Mouse (Mus musculus) ES-CJ7 (cell line): ENCODE results near the gene Pafah1b1.

Experiments
- DNase-seq: peaks from one replicate; pipeline ENCODE4 v3.0.0; 2011; ENCODE audit warnings: low read depth, low spot score

The Pafah1b1 gene

GRCm38 (mm10) chr11:74724235-74724791, at the start of gene Pafah1b1:
Gene Pafah1b1 (minus strand): TSS chr11:74724670.
- peak; percentile 82 for DNase-seq

DNA sequence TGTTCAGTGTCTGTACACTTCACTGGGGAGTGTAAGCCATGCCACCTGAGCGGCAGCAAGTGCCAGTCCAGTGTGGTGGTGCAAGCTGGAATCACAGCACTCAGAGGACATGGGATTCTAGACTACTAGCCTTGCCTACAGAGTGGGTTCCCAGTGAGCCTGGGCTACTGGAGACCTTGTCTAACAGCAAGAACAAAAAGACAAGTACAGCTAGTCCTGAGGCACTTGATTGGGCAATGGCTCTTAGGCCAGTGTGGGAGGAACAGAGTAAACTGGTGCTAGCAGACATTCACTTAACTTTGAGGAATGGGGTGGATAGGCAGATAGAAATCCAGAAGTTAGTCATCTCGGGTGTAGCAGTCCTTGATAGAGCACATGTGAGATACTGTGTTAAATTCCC, 47.9 kb upstream of the Pafah1b1 start:
- DNase-seq, result no peak

GRCm38 (mm10) chr11:74771650-74772049, 47.2 kb upstream of the Pafah1b1 start:
- DNase-seq, result no peak

GRCm38 (mm10) chr11:74771234-74771633, 46.8 kb upstream of the Pafah1b1 start:
- peak; percentile 25 for DNase-seq

- peak; percentile 99 for DNase-seq
Observed at GRCm38 (mm10) chr11:74770595-74771207, 46.2 kb upstream of the Pafah1b1 start, which contains the start of gene Mettl16. Gene Mettl16 (plus strand): TSS chr11:74770830.

DNA sequence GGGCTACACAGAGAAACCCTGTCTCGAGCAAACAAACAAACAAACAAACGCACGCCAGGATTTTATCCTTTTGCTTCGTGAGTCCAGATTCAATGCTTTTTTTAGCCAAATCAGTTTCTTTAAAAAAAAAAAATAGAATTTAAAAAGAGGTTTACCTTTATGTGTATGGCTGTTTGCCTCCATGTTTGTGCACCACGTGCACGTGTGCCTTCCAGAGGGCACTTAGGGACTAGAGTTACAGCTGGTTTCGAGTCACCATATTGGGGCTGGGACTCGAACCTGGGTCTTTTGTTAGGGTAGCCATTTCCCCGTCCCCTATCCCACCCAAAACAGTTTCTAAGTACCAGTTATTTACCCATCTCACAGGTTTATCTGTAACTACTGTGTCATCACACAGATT, 45.6 kb upstream of the Pafah1b1 start:
- peak; percentile 36 for DNase-seq

GRCm38 (mm10) chr11:74768045-74768444, 43.6 kb upstream of the Pafah1b1 start:
- peak; percentile 73 for DNase-seq

- DNase-seq, result peak; percentile 48
Observed at GRCm38 (mm10) chr11:74767469-74767868, 43.0 kb upstream of the Pafah1b1 start.

- peak; percentile 69 for DNase-seq
Observed at GRCm38 (mm10) chr11:74763960-74764625, 39.6 kb upstream of the Pafah1b1 start.

GRCm38 (mm10) chr11:74761011-74761705, 36.7 kb upstream of the Pafah1b1 start:
- peak; percentile 57 for DNase-seq

DNA sequence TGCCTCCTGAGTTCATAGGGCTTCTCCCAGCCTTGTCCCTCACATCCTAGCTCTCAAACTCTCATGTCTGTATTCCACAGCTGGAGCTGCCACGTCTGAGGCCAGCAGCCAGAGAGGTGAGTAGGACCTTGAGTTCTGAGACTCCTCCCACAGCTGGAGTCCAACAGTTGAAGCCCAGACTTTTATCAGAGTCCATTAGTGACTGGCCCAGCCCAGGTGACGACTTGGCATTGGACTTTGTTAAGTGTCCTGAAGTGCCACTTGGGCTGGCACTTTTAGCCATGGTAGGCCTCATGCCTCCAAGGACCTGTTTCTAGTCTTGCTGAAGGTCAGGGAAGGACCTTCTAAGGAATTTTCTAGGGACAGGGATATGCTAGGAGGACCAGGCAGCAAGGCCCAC, 32.2 kb upstream of the Pafah1b1 start:
- DNase-seq, result no peak

GRCm38 (mm10) chr11:74751352-74752066, 27.0 kb upstream of the Pafah1b1 start:
- DNase-seq, result no peak

DNA sequence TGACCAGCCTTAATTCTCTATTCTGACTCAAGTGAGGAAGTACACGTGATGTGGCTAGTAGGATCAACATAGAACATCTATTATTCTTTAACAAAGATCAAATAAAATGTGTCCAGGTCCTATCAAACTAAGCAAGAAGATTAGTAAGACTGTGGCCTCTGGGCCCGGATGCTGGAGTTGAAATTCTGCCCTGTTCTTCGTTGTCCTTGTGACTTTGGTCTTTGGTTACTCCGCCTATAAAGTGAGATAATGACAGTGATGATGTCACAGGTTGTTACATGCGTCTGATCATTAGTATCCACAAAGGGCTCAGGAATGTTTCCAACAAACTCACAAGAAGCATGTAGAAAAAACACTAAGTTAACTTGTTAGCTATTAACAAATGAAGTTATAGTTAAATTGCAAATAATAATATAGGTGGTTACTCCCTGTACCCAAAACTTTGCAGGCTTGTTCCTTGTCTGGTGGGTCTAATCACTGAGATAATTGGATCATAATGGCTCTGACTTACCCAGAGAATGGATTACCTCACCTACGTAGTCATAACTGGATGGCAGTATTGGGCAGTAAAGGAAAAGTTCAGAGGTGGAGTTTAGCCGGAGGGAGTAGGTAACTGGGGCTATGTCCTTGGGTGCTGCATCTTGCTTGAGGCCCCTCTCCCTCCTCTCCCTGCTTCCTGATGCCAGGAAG, 26.3 kb upstream of the Pafah1b1 start:
- no peak for DNase-seq

GRCm38 (mm10) chr11:74749241-74749640, 24.8 kb upstream of the Pafah1b1 start:
- no peak for DNase-seq

- DNase-seq, result no peak
Observed at GRCm38 (mm10) chr11:74748022-74748421, 23.6 kb upstream of the Pafah1b1 start.

DNA sequence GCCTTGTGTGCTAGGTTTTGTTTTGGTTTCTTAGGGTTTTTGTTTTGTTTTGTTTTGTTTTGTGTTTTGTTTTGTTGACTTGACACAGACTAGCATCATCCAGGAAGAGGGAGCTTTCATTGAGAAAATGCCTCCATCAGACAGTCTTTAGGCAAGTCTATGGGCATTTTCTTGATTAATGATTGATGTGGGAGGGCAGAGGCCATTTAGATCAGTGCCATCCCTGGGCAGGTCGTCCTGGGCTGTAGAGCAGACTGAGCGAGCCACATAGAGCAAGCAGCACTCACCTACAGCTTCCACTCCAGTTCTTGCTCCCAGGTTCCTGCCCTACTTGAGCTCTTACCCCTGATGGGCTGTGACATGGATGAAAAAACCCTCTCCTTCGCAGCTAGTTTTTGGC, 13.4 kb upstream of the Pafah1b1 start:
- DNase-seq, result no peak

- DNase-seq, result no peak
Observed at GRCm38 (mm10) chr11:74734917-74735316, 10.4 kb upstream of the Pafah1b1 start.

DNA sequence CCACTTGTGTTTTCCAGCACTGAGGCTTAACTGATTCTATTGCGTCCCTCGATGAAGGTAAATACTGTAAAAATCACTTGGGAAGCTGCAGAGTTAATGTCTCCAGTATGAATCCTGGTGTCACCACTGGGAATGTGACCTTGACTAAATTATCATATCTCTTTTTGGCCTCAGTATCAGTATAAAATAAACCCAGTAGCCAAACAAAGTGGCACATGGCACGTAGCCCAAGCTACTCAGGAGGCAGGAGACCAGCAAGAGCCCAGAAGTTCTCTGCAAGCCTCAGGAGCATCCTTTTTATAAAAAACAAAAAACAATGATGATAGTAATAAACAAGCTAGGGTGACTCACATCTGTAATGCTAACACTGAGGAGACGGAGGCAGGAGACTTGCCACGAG, 711 bp upstream of the Pafah1b1 start:
- DNase-seq, result no peak

- peak; percentile 81 for DNase-seq
Observed at GRCm38 (mm10) chr11:74723357-74724234, 874 bp downstream of the Pafah1b1 start.

DNA sequence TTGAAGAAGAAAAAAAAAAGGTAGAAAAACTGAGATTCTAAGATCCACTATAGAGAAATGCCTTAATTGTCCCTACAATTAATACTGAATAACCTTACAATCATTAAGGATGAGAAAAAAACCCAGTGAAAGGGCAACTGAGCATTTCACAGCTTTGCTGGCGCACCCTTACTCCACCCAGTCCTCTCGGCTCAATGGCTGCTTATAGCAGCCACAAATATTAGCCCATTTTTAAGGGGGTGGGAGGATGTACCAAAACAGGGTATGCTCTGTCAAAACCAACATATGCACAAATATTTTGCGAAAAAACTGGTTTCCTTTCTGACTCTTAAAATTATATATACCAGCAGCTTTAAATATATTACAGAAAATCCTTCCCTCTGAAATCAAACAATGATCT, 2.5 kb downstream of the Pafah1b1 start:
- DNase-seq, result no peak
